Mouse (Mus musculus): ENCODE data around the gene Arfrp1. TPM values are rescaled to one million over a fixed set of nuclear protein-coding genes. Genes with fewer than 3 reads are reported as not detected.
A peak's percentile ranks its signal among the peaks of the same experiment; 100 is the strongest.

Arfrp1 gene
- polyA plus RNA-seq, 1 experiment, result 43.2 TPM

DNA sequence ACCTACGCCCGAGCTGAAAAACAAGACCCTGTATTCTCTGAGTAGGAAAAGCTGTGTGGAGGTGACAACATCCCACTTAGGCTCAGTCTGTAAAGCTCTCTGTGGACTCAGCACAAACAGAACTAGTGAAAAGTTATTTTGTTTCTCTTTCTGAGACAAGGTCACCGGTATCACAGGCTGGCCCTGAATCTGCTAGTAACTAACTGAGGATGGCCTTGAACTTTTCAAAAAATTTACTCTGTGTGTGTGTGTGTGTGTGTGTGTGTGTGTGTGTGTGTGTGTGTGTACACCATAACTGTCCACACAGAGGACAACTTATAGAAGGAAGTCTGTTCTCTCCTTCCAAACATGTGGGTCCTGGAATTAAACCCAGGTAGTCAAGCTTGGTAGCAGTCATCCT lies 28.9 kb upstream of the Arfrp1 start:
- Histone ChIP-seq H3K36me3 (ENCODE audit: control insufficient read depth, insufficient read depth, low read length) (no peaks in the 10 kb centered on the region), H3K4me3 (ENCODE audit: control insufficient read depth, low read depth, low read length) (no peak overlapping the region), H3K27ac (ENCODE audit: control insufficient read depth, insufficient read depth, low read depth, low read length) (no peak overlapping the region; the same call in 1 of the 2 replicates), H3K4me1 (ENCODE audit: control insufficient read depth, insufficient read depth, low read length) (no peaks in the 10 kb centered on the region), H3K27me3 (ENCODE audit: control insufficient read depth, insufficient read depth, low read length) (no peaks in the 10 kb centered on the region)
- no peak for TF ChIP-seq CTCF (IDR thresholded peaks at IDR 0.05; ENCODE audit: control insufficient read depth, insufficient read depth, insufficient replicate concordance, low read depth, low read length)
- no peak for TF ChIP-seq POLR2A (IDR thresholded peaks at IDR 0.05; ENCODE audit: control insufficient read depth, low read depth, low read length)

DNA sequence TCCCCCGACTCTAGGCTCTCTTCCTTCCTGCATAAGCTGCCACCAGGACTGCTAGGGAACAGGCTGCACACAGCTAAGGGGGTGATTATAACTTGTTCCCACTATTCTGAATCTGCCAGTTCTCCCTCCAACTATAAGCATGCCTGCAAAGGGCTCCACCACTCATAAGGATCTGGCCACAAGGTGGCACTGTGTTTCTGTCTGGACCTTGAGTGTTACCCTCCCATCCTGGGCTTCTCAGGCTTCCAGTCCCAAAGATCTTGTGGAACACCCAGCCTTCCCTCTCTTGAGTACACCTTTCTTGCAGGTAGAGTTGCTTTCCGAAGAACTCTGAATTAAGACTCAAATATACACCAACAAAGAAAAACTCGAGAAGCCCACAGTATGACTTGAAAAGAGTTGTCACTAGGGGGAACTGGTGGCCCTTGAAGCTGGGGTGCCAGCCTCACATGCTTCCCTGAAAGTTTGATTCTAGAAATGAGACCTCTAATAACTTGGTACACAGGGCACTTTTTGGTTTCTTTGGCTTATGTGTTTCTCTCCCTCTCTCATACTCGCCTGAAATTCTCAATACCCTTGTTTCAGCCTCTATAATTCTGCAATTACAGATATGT lies 27.5 kb upstream of the Arfrp1 start:
- H3K36me3 ChIP-seq (ENCODE audit: control insufficient read depth, insufficient read depth, low read length), result no peaks in the 10 kb centered on the region
- no peaks in the 10 kb centered on the region for H3K27me3 ChIP-seq (ENCODE audit: control insufficient read depth, insufficient read depth, low read length)
- no peak overlapping the region for H3K4me3 ChIP-seq (ENCODE audit: control insufficient read depth, low read depth, low read length)
- TF ChIP-seq CTCF (IDR thresholded peaks at IDR 0.05; ENCODE audit: control insufficient read depth, insufficient read depth, insufficient replicate concordance, low read depth, low read length) (peak; percentile 52; the same call in 1 of the 2 replicates), POLR2A (IDR thresholded peaks at IDR 0.05; ENCODE audit: control insufficient read depth, low read depth, low read length) (no peak)
- H3K4me1 ChIP-seq (ENCODE audit: control insufficient read depth, insufficient read depth, low read length), result no peaks in the 10 kb centered on the region
- H3K27ac ChIP-seq (ENCODE audit: control insufficient read depth, insufficient read depth, low read depth, low read length), result no peak overlapping the region

DNA sequence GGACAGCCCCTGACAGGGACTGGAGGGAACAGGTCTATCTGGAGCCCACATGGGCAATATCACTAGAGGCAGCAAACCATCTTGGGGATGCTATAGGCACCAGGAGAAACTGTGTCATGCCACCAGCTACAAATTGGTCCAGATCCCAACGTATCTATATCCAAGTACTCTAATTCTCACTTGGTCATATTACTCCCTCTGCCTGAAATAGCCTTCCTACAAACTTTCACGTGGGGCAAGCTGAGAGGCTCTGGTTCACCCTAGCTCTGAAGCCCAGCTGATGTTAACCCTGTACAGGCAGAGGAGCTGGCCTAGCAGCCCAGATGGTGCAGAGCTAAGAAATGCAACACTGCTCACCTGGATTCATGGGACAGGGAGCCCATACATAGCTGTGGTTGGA lies 26.3 kb upstream of the Arfrp1 start:
- H3K27me3 ChIP-seq (ENCODE audit: control insufficient read depth, insufficient read depth, low read length), result no peaks in the 10 kb centered on the region
- no peak overlapping the region for H3K4me3 ChIP-seq (ENCODE audit: control insufficient read depth, low read depth, low read length)
- H3K27ac ChIP-seq (ENCODE audit: control insufficient read depth, insufficient read depth, low read depth, low read length), result no peak overlapping the region
- TF ChIP-seq POLR2A (IDR thresholded peaks at IDR 0.05; ENCODE audit: control insufficient read depth, low read depth, low read length), result no peak
- TF ChIP-seq CTCF (IDR thresholded peaks at IDR 0.05; ENCODE audit: control insufficient read depth, insufficient read depth, insufficient replicate concordance, low read depth, low read length), result no peak
- H3K36me3 ChIP-seq (ENCODE audit: control insufficient read depth, insufficient read depth, low read length), result no peaks in the 10 kb centered on the region
- H3K4me1 ChIP-seq (ENCODE audit: control insufficient read depth, insufficient read depth, low read length), result no peaks in the 10 kb centered on the region

DNA sequence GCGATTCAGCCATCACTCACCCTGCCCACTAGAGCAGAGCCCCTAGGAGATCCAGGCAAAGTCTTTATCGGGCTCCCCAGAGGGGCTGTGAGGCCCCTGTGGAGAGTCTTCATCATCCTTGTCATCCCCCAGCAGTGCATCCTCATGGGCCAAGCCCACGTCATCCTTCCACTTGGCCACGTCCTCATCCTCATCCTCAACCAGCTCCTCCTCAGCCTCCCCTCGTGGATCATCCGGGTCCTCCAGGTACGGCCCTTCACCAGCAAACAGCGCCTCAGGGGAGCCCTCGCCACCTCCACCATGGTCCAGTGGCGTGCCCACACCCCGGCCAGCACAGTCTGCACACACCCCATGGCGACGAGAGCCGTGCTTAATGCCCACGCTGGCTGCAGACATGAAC lies 25.8 kb upstream of the Arfrp1 start:
- no peak for TF ChIP-seq POLR2A (IDR thresholded peaks at IDR 0.05; ENCODE audit: control insufficient read depth, low read depth, low read length)
- no peak for TF ChIP-seq CTCF (IDR thresholded peaks at IDR 0.05; ENCODE audit: control insufficient read depth, insufficient read depth, insufficient replicate concordance, low read depth, low read length)
- Histone ChIP-seq H3K27ac (ENCODE audit: control insufficient read depth, insufficient read depth, low read depth, low read length) (no peak overlapping the region), H3K27me3 (ENCODE audit: control insufficient read depth, insufficient read depth, low read length) (no peaks in the 10 kb centered on the region), H3K4me3 (ENCODE audit: control insufficient read depth, low read depth, low read length) (no peak overlapping the region), H3K4me1 (ENCODE audit: control insufficient read depth, insufficient read depth, low read length) (no peaks in the 10 kb centered on the region), H3K36me3 (ENCODE audit: control insufficient read depth, insufficient read depth, low read length) (no peaks in the 10 kb centered on the region)

- H3K36me3 ChIP-seq (ENCODE audit: control insufficient read depth, insufficient read depth, low read length), result no peaks in the 10 kb centered on the region
- no peak overlapping the region for H3K27ac ChIP-seq (ENCODE audit: control insufficient read depth, insufficient read depth, low read depth, low read length)
- H3K27me3 ChIP-seq (ENCODE audit: control insufficient read depth, insufficient read depth, low read length), result no peaks in the 10 kb centered on the region
- H3K4me3 ChIP-seq (ENCODE audit: control insufficient read depth, low read depth, low read length), result no peak overlapping the region
- TF ChIP-seq CTCF (IDR thresholded peaks at IDR 0.05; ENCODE audit: control insufficient read depth, insufficient read depth, insufficient replicate concordance, low read depth, low read length) (no peak), POLR2A (IDR thresholded peaks at IDR 0.05; ENCODE audit: control insufficient read depth, low read depth, low read length) (no peak)
- H3K4me1 ChIP-seq (ENCODE audit: control insufficient read depth, insufficient read depth, low read length), result no peaks in the 10 kb centered on the region
These were observed 25.1 kb upstream of the Arfrp1 start for GRCm38 (mm10) chr2:181390136-181390870.

- H3K4me3 ChIP-seq (ENCODE audit: control insufficient read depth, low read depth, low read length), result no peak overlapping the region
- H3K4me1 ChIP-seq (ENCODE audit: control insufficient read depth, insufficient read depth, low read length), result no peaks in the 10 kb centered on the region
- H3K36me3 ChIP-seq (ENCODE audit: control insufficient read depth, insufficient read depth, low read length), result no peaks in the 10 kb centered on the region; the same call in 1 of the 2 replicates
- TF ChIP-seq CTCF (IDR thresholded peaks at IDR 0.05; ENCODE audit: control insufficient read depth, insufficient read depth, insufficient replicate concordance, low read depth, low read length) (no peak), POLR2A (IDR thresholded peaks at IDR 0.05; ENCODE audit: control insufficient read depth, low read depth, low read length) (no peak)
- no peaks in the 10 kb centered on the region for H3K27me3 ChIP-seq (ENCODE audit: control insufficient read depth, insufficient read depth, low read length)
- H3K27ac ChIP-seq (ENCODE audit: control insufficient read depth, insufficient read depth, low read depth, low read length), result no peak overlapping the region
These were observed 21.5 kb upstream of the Arfrp1 start for GRCm38 (mm10) chr2:181386663-181387210.

GRCm38 (mm10) chr2:181385885-181386284 lies 20.7 kb upstream of the Arfrp1 start:
- H3K4me3 ChIP-seq (ENCODE audit: control insufficient read depth, low read depth, low read length), result no peak overlapping the region
- H3K36me3 ChIP-seq (ENCODE audit: control insufficient read depth, insufficient read depth, low read length), result no peaks in the 10 kb centered on the region; the same call in 1 of the 2 replicates
- H3K27me3 ChIP-seq (ENCODE audit: control insufficient read depth, insufficient read depth, low read length), result no peaks in the 10 kb centered on the region
- TF ChIP-seq CTCF (IDR thresholded peaks at IDR 0.05; ENCODE audit: control insufficient read depth, insufficient read depth, insufficient replicate concordance, low read depth, low read length) (no peak), POLR2A (IDR thresholded peaks at IDR 0.05; ENCODE audit: control insufficient read depth, low read depth, low read length) (no peak)
- H3K4me1 ChIP-seq (ENCODE audit: control insufficient read depth, insufficient read depth, low read length), result no peaks in the 10 kb centered on the region
- no peak overlapping the region for H3K27ac ChIP-seq (ENCODE audit: control insufficient read depth, insufficient read depth, low read depth, low read length)

All from testis, adult 2 months (tissue).